Mouse (Mus musculus) liver, postnatal 0 days (tissue): Measurements from ENCODE around the gene Klc2. TPM values are rescaled to one million over a fixed set of nuclear protein-coding genes. Genes with fewer than 3 reads are reported as not detected.
A peak's percentile ranks its signal among the peaks of the same experiment; 100 is the strongest.

Source experiments
- ATAC-seq: fragments of 200-750 bp; cut with Nextera tagmentation; 2 replicates; pipeline ENCODE4 v1.8.0; 2017; ENCODE audit warnings: mild to moderate bottlenecking, moderate library complexity
- DNase-seq: peaks from one replicate; pipeline ENCODE4 v3.0.0-alpha.2; 2016
- H3K27ac ChIP-seq: fragments of 300-500 bp; sonication (generic); 2 replicates; pipeline ENCODE4 v1.5.1; 2014; ENCODE audit warnings: antibody characterized with exemption, moderate library complexity, mild to moderate bottlenecking, low read depth
- H3K27me3 ChIP-seq: fragments of 300-500 bp; sonication (generic); 2 replicates; pipeline ENCODE4 v1.6.1; 2014; ENCODE audit warnings: low read length, control low read depth, mixed read lengths; ENCODE audit not compliant: insufficient read depth
- H3K36me3 ChIP-seq: fragments of 300-500 bp; sonication (generic); replicated peaks from 2 replicates; pipeline ENCODE4 v1.6.1; 2014; ENCODE audit warnings: mild to moderate bottlenecking, control low read depth, low read length, moderate library complexity, mixed read lengths; ENCODE audit not compliant: insufficient read depth
- H3K4me1 ChIP-seq: fragments of 300-500 bp; sonication (generic); 2 replicates; pipeline ENCODE4 v1.6.1; 2014; ENCODE audit warnings: antibody characterized with exemption, mild to moderate bottlenecking, control low read depth; ENCODE audit not compliant: insufficient read depth
- H3K4me2 ChIP-seq: fragments of 300-500 bp; sonication (generic); 2 replicates; pipeline ENCODE4 v1.6.1; 2014; ENCODE audit warnings: low read depth, mild to moderate bottlenecking, low read length, moderate library complexity, mixed read lengths
- H3K4me3 ChIP-seq: fragments of 300-500 bp; sonication (generic); 2 replicates; pipeline ENCODE4 v1.5.1; 2014; ENCODE audit warnings: low read depth, low read length
- H3K9ac ChIP-seq: fragments of 300-500 bp; sonication (generic); replicated peaks from 2 replicates; pipeline ENCODE4 v1.6.1; 2014; ENCODE audit warnings: mild to moderate bottlenecking, moderate library complexity
- H3K9me3 ChIP-seq: fragments of 300-500 bp; sonication (generic); 2 replicates; pipeline ENCODE4 v1.6.1; 2016; ENCODE audit warnings: mild to moderate bottlenecking, control low read depth, low read length, mixed read lengths
- CTCF ChIP-seq: sonication (generic); IDR thresholded peaks from 2 replicates; pipeline ENCODE4 v1.5.1; 2016; ENCODE audit warnings: antibody characterized with exemption, low read depth
- EP300 ChIP-seq: IDR thresholded peaks from 2 replicates; pipeline ENCODE4 v1.6.1; 2016; ENCODE audit warnings: antibody characterized with exemption, low read depth, mild to moderate bottlenecking
- WGBS: fragments of 180-500 bp; shearing (Covaris S2); extraction: QIAGEN DNeasy Blood & Tissue Kit; methylation state at CpG from one replicate; pipeline ENCODE4 v1.1.7; 2014; ENCODE audit not compliant: insufficient replicate concordance; 5-methylcytosine and 5-hydroxymethylcytosine counted together
- polyA plus RNA-seq: library from polyadenylated mRNA; unstranded; fragments of >200 nt; fragmentation: Nextera tagmentation; extraction: Ambion mirVana; gene quantifications from 2 replicates; pipeline ENCODE4 v1.2.1, GENCODE M21; 2015

Gene Klc2
- polyA plus RNA-seq, 1 experiment from 2014 or later = 1.5 TPM

- Histone ChIP-seq H3K4me2 (no peak overlapping the region), H3K4me3 (no peak overlapping the region), H3K27ac (peak overlapping the region; percentile 34), H3K9me3 (no peaks in the 10 kb centered on the region), H3K36me3 (no peaks in the 10 kb centered on the region), H3K9ac (no peak overlapping the region), H3K4me1 (peaks cover 6% of the 10 kb centered on the region; the same call in 1 of the 2 replicates), H3K27me3 (peaks cover 9% of the 10 kb centered on the region)
- no peak for TF ChIP-seq EP300
- TF ChIP-seq CTCF = no peak
- WGBS = 23% methylated on average over 10 of the region's 10 CpGs
- DNase-seq (no peak), ATAC-seq (no peak)
Measured at GRCm38 (mm10) chr19:5058801-5059771, 59.3 kb downstream of the Klc2 start.

- ATAC-seq = no peak
- no peak overlapping the region for H3K27ac ChIP-seq
- H3K9me3 ChIP-seq = no peaks in the 10 kb centered on the region
- DNase-seq = no peak
- WGBS = 36% methylated on average over 16 of the region's 16 CpGs
- no peaks in the 10 kb centered on the region for H3K36me3 ChIP-seq
- peaks cover 6% of the 10 kb centered on the region; the same call in 1 of the 2 replicates for H3K4me1 ChIP-seq
- H3K4me2 ChIP-seq = no peak overlapping the region
- peaks cover 14% of the 10 kb centered on the region for H3K27me3 ChIP-seq
- TF ChIP-seq EP300 (no peak), CTCF (no peak)
- H3K4me3 ChIP-seq = no peak overlapping the region
- no peak overlapping the region for H3K9ac ChIP-seq
Measured at GRCm38 (mm10) chr19:5057876-5058775, 60.2 kb downstream of the Klc2 start.

Other genes with a start within 250 kb of the Klc2 start
- 0.20 and 5.1 TPM in 2 replicates for gene Actn3, start 240.7 kb downstream of the Klc2 start, polyA plus RNA-seq
- 4.3 and 5.4 TPM in 2 replicates for gene Zdhhc24, start 239.9 kb downstream of the Klc2 start, polyA plus RNA-seq
- 0.46 and 0.66 TPM in 2 replicates for gene Bbs1, start 211.9 kb downstream of the Klc2 start, polyA plus RNA-seq
- 28.9 and 30.6 TPM in 2 replicates for gene Dpp3, start 190.3 kb downstream of the Klc2 start, polyA plus RNA-seq
- 0.26 and 0.28 TPM in 2 replicates for gene Peli3, start 175.4 kb downstream of the Klc2 start, polyA plus RNA-seq
- gene Mrpl11, start 156.4 kb downstream of the Klc2 start, polyA plus RNA-seq = 45.4 and 48.9 TPM in 2 replicates
- gene Npas4, start 128.2 kb downstream of the Klc2 start, polyA plus RNA-seq = not detected in 2 replicates
- 0.87 and 1.0 TPM in 2 replicates for gene Slc29a2, start 94.7 kb downstream of the Klc2 start, polyA plus RNA-seq
- gene B4gat1, start 79.7 kb downstream of the Klc2 start, polyA plus RNA-seq = 11.7 and 12.4 TPM in 2 replicates
- gene AC124502.3, start 79.7 kb downstream of the Klc2 start, polyA plus RNA-seq = 0.19 and 0.31 TPM in 2 replicates
- 20.7 and 22.6 TPM in 2 replicates for gene Brms1, start 77.2 kb downstream of the Klc2 start, polyA plus RNA-seq
- gene Rin1, start 68.1 kb downstream of the Klc2 start, polyA plus RNA-seq = 0.21 and 0.36 TPM in 2 replicates
- 2.0 and 2.4 TPM in 2 replicates for gene Cd248, start 50.5 kb downstream of the Klc2 start, polyA plus RNA-seq
- 0.79 and 0.96 TPM in 2 replicates for gene Tmem151a, start 33.0 kb downstream of the Klc2 start, polyA plus RNA-seq
- gene Yif1a, start 30.0 kb downstream of the Klc2 start, polyA plus RNA-seq = 84.0 and 87.5 TPM in 2 replicates
- gene Cnih2, start 20.0 kb downstream of the Klc2 start, polyA plus RNA-seq = 0.15 and 0.18 TPM in 2 replicates
- 86.0 and 90.6 TPM in 2 replicates for gene Rab1b, start 11.5 kb downstream of the Klc2 start, polyA plus RNA-seq
- 2.6 and 3.3 TPM in 2 replicates for gene Pacs1, start 154.6 kb upstream of the Klc2 start, polyA plus RNA-seq
- gene Sf3b2, start 176.9 kb upstream of the Klc2 start, polyA plus RNA-seq = 80.7 and 93.7 TPM in 2 replicates
- not detected in 2 replicates for gene Gal3st3, start 179.8 kb upstream of the Klc2 start, polyA plus RNA-seq
- not detected in 2 replicates for gene Catsper1, start 217.2 kb upstream of the Klc2 start, polyA plus RNA-seq
- gene Cst6, start 231.0 kb upstream of the Klc2 start, polyA plus RNA-seq = not detected in 2 replicates
- gene Eif1ad, start 248.2 kb upstream of the Klc2 start, polyA plus RNA-seq = 19.3 and 25.0 TPM in 2 replicates
- gene Banf1, start 248.6 kb upstream of the Klc2 start, polyA plus RNA-seq = 158 and 164 TPM in 2 replicates